Mouse (Mus musculus): ENCODE results near the gene Hdac4. TPM values are rescaled to one million over a fixed set of nuclear protein-coding genes. Genes with fewer than 3 reads are reported as not detected.

The Hdac4 gene
- total RNA-seq, 2 experiments from 2014 or later = 45.9 to 95.4 TPM

- DNase-seq (ENCODE audit: low spot score in 2 of 2) = no peak
Measured at GRCm38 (mm10) chr1:92069932-92070677, 125.4 kb downstream of the Hdac4 start.

- no peak for DNase-seq (ENCODE audit: low spot score in 2 of 2)
Measured at GRCm38 (mm10) chr1:92069464-92069863, 126.0 kb downstream of the Hdac4 start.

GRCm38 (mm10) chr1:92064307-92064706 is 131.2 kb downstream of the Hdac4 start:
- DNase-seq (ENCODE audit: low spot score in 2 of 2) = no peak

- DNase-seq (ENCODE audit: low spot score in 2 of 2) = no peak
Measured at GRCm38 (mm10) chr1:92063271-92063670, 132.2 kb downstream of the Hdac4 start.

- DNase-seq (ENCODE audit: low spot score in 2 of 2) = no peak
Measured at GRCm38 (mm10) chr1:92061198-92062073, 134.1 kb downstream of the Hdac4 start.

GRCm38 (mm10) chr1:92060532-92061064 is 134.9 kb downstream of the Hdac4 start:
- DNase-seq (ENCODE audit: low spot score in 2 of 2) = no peak

- no peak for DNase-seq (ENCODE audit: low spot score in 2 of 2)
Measured at GRCm38 (mm10) chr1:92059571-92059970, 135.9 kb downstream of the Hdac4 start.

- DNase-seq (ENCODE audit: low spot score in 2 of 2) = no peak
Measured at GRCm38 (mm10) chr1:92058731-92059425, 136.6 kb downstream of the Hdac4 start.

GRCm38 (mm10) chr1:92057068-92057467 is 138.4 kb downstream of the Hdac4 start:
- no peak for DNase-seq (ENCODE audit: low spot score in 2 of 2)

GRCm38 (mm10) chr1:92055149-92055548 is 140.3 kb downstream of the Hdac4 start:
- DNase-seq (ENCODE audit: low spot score in 2 of 2) = no peak

GRCm38 (mm10) chr1:92052190-92052589 is 143.3 kb downstream of the Hdac4 start:
- no peak for DNase-seq (ENCODE audit: low spot score in 2 of 2)

GRCm38 (mm10) chr1:92051489-92052062 is 143.9 kb downstream of the Hdac4 start:
- DNase-seq (ENCODE audit: low spot score in 2 of 2) = no peak

GRCm38 (mm10) chr1:92050992-92051391 is 144.5 kb downstream of the Hdac4 start:
- DNase-seq (ENCODE audit: low spot score in 2 of 2) = no peak

GRCm38 (mm10) chr1:92050566-92050965 is 144.9 kb downstream of the Hdac4 start:
- no peak for DNase-seq (ENCODE audit: low spot score in 2 of 2)

GRCm38 (mm10) chr1:92048415-92049354 is 146.8 kb downstream of the Hdac4 start:
- no peak for DNase-seq (ENCODE audit: low spot score in 2 of 2)

- DNase-seq (ENCODE audit: low spot score in 2 of 2) = no peak
Measured at GRCm38 (mm10) chr1:92045671-92046070, 149.8 kb downstream of the Hdac4 start.

GRCm38 (mm10) chr1:92044868-92045267 is 150.6 kb downstream of the Hdac4 start:
- no peak for DNase-seq (ENCODE audit: low spot score in 2 of 2)

GRCm38 (mm10) chr1:92043989-92044388 is 151.5 kb downstream of the Hdac4 start:
- no peak for DNase-seq (ENCODE audit: low spot score in 2 of 2)

GRCm38 (mm10) chr1:92042126-92042525 is 153.4 kb downstream of the Hdac4 start:
- no peak for DNase-seq (ENCODE audit: low spot score in 2 of 2)

GRCm38 (mm10) chr1:92041290-92041689 is 154.2 kb downstream of the Hdac4 start:
- DNase-seq (ENCODE audit: low spot score in 2 of 2) = no peak
